36 mouse cellular contexts compared by ENCODE assay signal in the genomic region with DNA sequence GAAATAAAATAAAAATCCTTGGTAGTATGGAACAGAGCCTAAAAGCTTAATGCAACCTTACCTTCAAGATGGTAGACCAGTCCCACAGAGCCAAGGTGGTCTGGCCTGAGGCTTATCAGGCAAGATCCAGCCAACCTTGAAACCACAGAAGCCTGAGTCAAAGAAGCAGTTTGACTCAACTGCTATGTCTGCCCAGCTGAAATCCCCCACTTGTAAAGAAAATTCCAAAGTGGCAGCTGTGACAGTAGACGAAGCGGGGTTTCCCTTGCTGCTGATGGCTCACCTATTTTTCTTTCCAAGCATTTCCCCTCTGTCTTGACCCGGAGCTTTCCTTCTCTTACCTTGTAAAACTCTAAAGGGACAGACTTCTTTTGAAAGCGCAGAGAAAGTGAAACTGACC. TPM values are rescaled to one million over a fixed set of nuclear protein-coding genes. Genes with fewer than 3 reads are reported as not detected.
A peak's percentile ranks its signal among the peaks of the same experiment; 100 is the strongest.
DNase-seq lines count a peak whose midpoint lies in the region; ATAC-seq and TF ChIP-seq lines count a peak whose summit lies in the region.
"Had no signal": no experiment of that assay in that cellular context is flagged by ENCODE, and none has a peak within 500 bp of the region (broad histone marks: within the 10 kb centered on the region; RNA-seq: fewer than 3 reads in every experiment).

No protein-coding gene starts in this region.

- DNase-seq in thymus, adult 2 months, result no peak
- DNase-seq in heart, postnatal 14 days, result no peak
- DNase-seq: adrenal gland, postnatal 36 days; cerebellum, adult 11-12 months; cerebellum, postnatal 10 days; embryo, embryonic 11 days; gastrocnemius, postnatal 10 days; heart, adult 18-20 months; heart, postnatal 10 days; kidney, adult 2 months; layer of hippocampus, adult 9-11 months; lung, adult 2 months; lung, postnatal 14 days; right cerebral cortex, adult 18-20 months; right cerebral cortex, postnatal 4 days; thymus, postnatal 4 days had no signal

- H3K4me1 ChIP-seq in megakaryocyte, embryonic 14.5 days, result peaks cover 8% of the 10 kb centered on the region
- H3K4me1 ChIP-seq in thymus, adult 2 months (replicated peaks; ENCODE audit: control insufficient read depth, insufficient read depth, low read length), result 0 out of 2 replicates have a peak, but pooled peaks cover 2% of the 10 kb centered on the region
- H3K4me1 ChIP-seq: heart, embryonic 12.5 days; hindbrain, embryonic 13.5 days; midbrain, embryonic 15.5 days; neural tube, embryonic 13.5 days had no signal

- H3K27ac ChIP-seq in thymus, adult 2 months (ENCODE audit: control insufficient read depth, insufficient read depth, low read length), result no peak overlapping the region
- H3K27ac ChIP-seq: hindbrain, embryonic 13.5 days; kidney, postnatal 0 days; left cerebral cortex, adult 2 months; midbrain, embryonic 15.5 days; neural tube, embryonic 13.5 days had no signal

- TF ChIP-seq POLR2A in thymus, adult 2 months (IDR thresholded peaks at IDR 0.05; ENCODE audit: control insufficient read depth, extremely low read depth, insufficient read depth, low read length, poor library complexity), result no peak

- no peaks in the 10 kb centered on the region for H3K27me3 ChIP-seq in megakaryocyte, embryonic 14.5 days (replicated peaks)
- no peaks in the 10 kb centered on the region for H3K27me3 ChIP-seq in thymus, adult 2 months (ENCODE audit: control insufficient read depth, insufficient read depth, low read length)
- H3K27me3 ChIP-seq: heart, embryonic 12.5 days; hindbrain, embryonic 13.5 days; midbrain, embryonic 15.5 days; neural tube, embryonic 13.5 days; Patski had no signal

- 37% methylated on average over 4 of the region's 4 CpGs for WGBS in thymus, adult 2 months

- H3K9me3 ChIP-seq in megakaryocyte, embryonic 14.5 days, result no peaks in the 10 kb centered on the region
- H3K9me3 ChIP-seq: heart, embryonic 12.5 days; hindbrain, embryonic 13.5 days; midbrain, embryonic 15.5 days; neural tube, embryonic 13.5 days had no signal

- no peaks in the 10 kb centered on the region for H3K36me3 ChIP-seq in megakaryocyte, embryonic 14.5 days (replicated peaks; ENCODE audit: low read length)
- H3K36me3 ChIP-seq in thymus, adult 2 months (ENCODE audit: control insufficient read depth, insufficient read depth, low read length), result no peaks in the 10 kb centered on the region
- H3K36me3 ChIP-seq: heart, embryonic 12.5 days; hindbrain, embryonic 13.5 days; midbrain, embryonic 15.5 days; neural tube, embryonic 13.5 days had no signal

- no peak for ATAC-seq in megakaryocyte, adult 5-6 weeks (ENCODE audit: poor library complexity, severe bottlenecking)
- ATAC-seq in CD4-positive, CD25-positive, alpha-beta regulatory T cell, adult 4 months, result peak; percentile 26
- peak; percentile 52 for ATAC-seq in common myeloid progenitor, adult 5-6 weeks (replicated peaks; ENCODE audit: low read depth, poor library complexity, severe bottlenecking)
- peak; percentile 27; the same call in 1 of the 2 replicates for ATAC-seq in megakaryocyte progenitor cell, adult 5-6 weeks (replicated peaks; ENCODE audit: poor library complexity)
- no peak for ATAC-seq in frontal cortex, adult (ENCODE audit: low TSS enrichment)
- ATAC-seq: forebrain, embryonic 14.5 days; inflammation-experienced regulatory T-cells, adult 6 months; midbrain, embryonic 15.5 days; Patski had no signal

- TF ChIP-seq CTCF in thymus, adult 2 months (IDR thresholded peaks at IDR 0.05; ENCODE audit: borderline replicate concordance, control insufficient read depth, extremely low read depth, insufficient read depth, low read length, poor library complexity), result no peak

- intact Hi-C loops in heart, postnatal 14 days (cut with DNase I), result no loop called here

- peak overlapping the region; percentile 59 for H3K4me3 ChIP-seq in megakaryocyte, embryonic 14.5 days (replicated peaks)
- no peak overlapping the region for H3K4me3 ChIP-seq in thymus, adult 2 months (ENCODE audit: control insufficient read depth, insufficient read depth, low read length)
- H3K4me3 ChIP-seq: heart, embryonic 12.5 days; hindbrain, embryonic 13.5 days; left cerebral cortex, adult 2 months; midbrain, embryonic 15.5 days; myocyte; neural tube, embryonic 13.5 days had no signal

RNA-seq across cellular contexts. Expression of a gene that starts 23.2 kb away (rescaled TPM):
- 1.0 TPM in 1 of 2 replicates, not detected in the other for polyA plus RNA-seq in megakaryocyte, embryonic 14.5 days (2012; ENCODE audit: insufficient read depth, low replicate concordance)
- total RNA-seq in megakaryocyte, adult 5-6 weeks (2015), result 3.1 and 4.2 TPM in 2 replicates
- 4.3 and 5.9 TPM in 2 replicates for total RNA-seq in megakaryocyte, adult 5-6 weeks (2017)
- polyA plus RNA-seq in CD4-positive, CD25-positive, alpha-beta regulatory T cell, adult 4 months (2017; shearing (Covaris generic)), result under 1 TPM in 1 of 2 experiments, not detected in 1; 0.32 TPM
- 1.2 TPM in 1 of 2 replicates, not detected in the other for total RNA-seq in common myeloid progenitor, adult 5-6 weeks (2017)
- total RNA-seq in megakaryocyte progenitor cell, adult 5-6 weeks (2015), result 0.46 and 0.49 TPM in 2 replicates
- total RNA-seq in megakaryocyte progenitor cell, adult 5-6 weeks (2017), result 0.41 and 1.0 TPM in 2 replicates
- polyA plus RNA-seq in thymus, adult 2 months (2012; rRNA removed), result 0.19 and 0.26 TPM in 2 replicates
- not detected for total RNA-seq in heart, postnatal 14 days (2021)
- total RNA-seq: adrenal gland, adult 18-20 months; adrenal gland, postnatal 36 days; gastrocnemius, postnatal 10 days; heart, postnatal 10 days; left cerebral cortex, adult 2 months; left cerebral cortex, postnatal 36 days; megakaryocyte-erythroid progenitor cell, adult 5-6 weeks had no signal
- polyA plus RNA-seq: C2C12; forebrain, embryonic 14.5 days; heart, embryonic 12.5 days; hindbrain, embryonic 13.5 days; midbrain, embryonic 15.5 days; myocyte; neural tube, embryonic 13.5 days had no signal

RNA-seq across cellular contexts. Expression of a gene that starts 43.3 kb away (rescaled TPM):
- 0.66 TPM in 1 of 2 replicates, not detected in the other for polyA plus RNA-seq in megakaryocyte, embryonic 14.5 days (2012; ENCODE audit: insufficient read depth, low replicate concordance)
- 27.9 and 35.9 TPM in 2 replicates for total RNA-seq in megakaryocyte, adult 5-6 weeks (2015)
- total RNA-seq in megakaryocyte, adult 5-6 weeks (2017), result 50.4 and 52.2 TPM in 2 replicates
- polyA plus RNA-seq in CD4-positive, CD25-positive, alpha-beta regulatory T cell, adult 4 months (2017; shearing (Covaris generic)), result 100 to 1,000 TPM in 1 of 2 experiments, 10 to 100 TPM in 1; 97.2 to 108 TPM
- total RNA-seq in common myeloid progenitor, adult 5-6 weeks (2017), result 103 and 106 TPM in 2 replicates
- total RNA-seq in megakaryocyte progenitor cell, adult 5-6 weeks (2015), result 61.5 and 65.0 TPM in 2 replicates
- total RNA-seq in megakaryocyte progenitor cell, adult 5-6 weeks (2017), result 88.1 and 101 TPM in 2 replicates
- 11.8 and 12.1 TPM in 2 replicates for polyA plus RNA-seq in thymus, adult 2 months (2012; rRNA removed)
- 10 to 100 TPM; 29.1 to 32.6 TPM for total RNA-seq in heart, postnatal 14 days (2021)

Comparison
In these comparisons a context has a peak if more than half of its experiments do, and no peak if none do; other contexts are left out.
1. ATAC-seq: peak in CD4-positive, CD25-positive, alpha-beta regulatory T cell, adult 4 months (single experiment), common myeloid progenitor, adult 5-6 weeks (single experiment) and megakaryocyte progenitor cell, adult 5-6 weeks (single experiment); none in megakaryocyte, adult 5-6 weeks (single experiment) and frontal cortex, adult (single experiment).